ENCODE assay signal across 8 mouse cellular contexts in genomic region chr11:51635525-51636322, GRCm38 (mm10). TPM values are rescaled to one million over a fixed set of nuclear protein-coding genes. Genes with fewer than 3 reads are reported as not detected.
A peak's percentile ranks its signal among the peaks of the same experiment; 100 is the strongest.
DNase-seq lines count a peak whose midpoint lies in the region; ATAC-seq and TF ChIP-seq lines count a peak whose summit lies in the region.

Gene Rmnd5b (minus strand): TSS chr11:51635896.

- intact Hi-C loops in heart, postnatal 36 days (cut with DNase I) = loop anchor here (5.0 kb wide), 1 partner anchor 47 kb away; no protein-coding TSS in a partner anchor

- H3K4me2 ChIP-seq in forebrain, postnatal 0 days (ENCODE audit: low read depth) = peak within 1 kb of the TSS; percentile 54

- H3K27me3 ChIP-seq in cerebellum, adult 2 months (ENCODE audit: control insufficient read depth, insufficient read depth, low read length) = no peaks in the 10 kb centered on the region
- H3K27me3 ChIP-seq in forebrain, postnatal 0 days (ENCODE audit: insufficient read depth, low read length) = no peaks in the 10 kb centered on the region

- peaks cover 2% of the 10 kb centered on the region; the same call in 1 of the 2 replicates for H3K4me1 ChIP-seq in cerebellum, adult 2 months (ENCODE audit: control insufficient read depth, insufficient read depth, low read length)
- peaks cover 8% of the 10 kb centered on the region; the same call in 1 of the 2 replicates for H3K4me1 ChIP-seq in forebrain, postnatal 0 days (ENCODE audit: insufficient read depth)
- peaks cover 13% of the 10 kb centered on the region for H3K4me1 ChIP-seq in lung, adult 2 months (ENCODE audit: control insufficient read depth, insufficient read depth, low read length)

- TF ChIP-seq POLR2A in cerebellum, adult 2 months (IDR thresholded peaks at IDR 0.05; ENCODE audit: borderline replicate concordance, insufficient read depth, low read length) = peak; percentile 66
- peak; percentile 49; the same call in 1 of the 2 replicates for TF ChIP-seq POLR2A in lung, adult 2 months (IDR thresholded peaks at IDR 0.05; ENCODE audit: borderline replicate concordance, extremely low read depth, low read depth, low read length)

- no peak for TF ChIP-seq CTCF in cerebellum, adult 2 months (IDR thresholded peaks at IDR 0.05; ENCODE audit: borderline replicate concordance, insufficient read depth, low read depth, low read length)
- TF ChIP-seq CTCF in forebrain, postnatal 0 days (IDR thresholded peaks at IDR 0.05; ENCODE audit: low read depth) = peak; percentile 41
- peak; percentile 8; the same call in 1 of the 2 replicates for TF ChIP-seq CTCF in layer of hippocampus, adult 2 months (conservative IDR thresholded peaks at IDR 0.05)
- no peak for TF ChIP-seq CTCF in lung, adult 2 months (IDR thresholded peaks at IDR 0.05; ENCODE audit: insufficient read depth, low read length)

- no peaks in the 10 kb centered on the region for H3K9me3 ChIP-seq in forebrain, postnatal 0 days (ENCODE audit: low read length)

- ATAC-seq in forebrain, postnatal 0 days = peak; percentile 97
- peak; percentile 40 for ATAC-seq in neutrophil, adult 5-6 weeks (ENCODE audit: extremely low read depth, insufficient number of reproducible peaks, low FRiP score, poor library complexity, severe bottlenecking)

- peak within 1 kb of the TSS; percentile 69 for H3K27ac ChIP-seq in cerebellum, adult 2 months (ENCODE audit: insufficient read depth, low read length)
- peak within 1 kb of the TSS; percentile 80 for H3K27ac ChIP-seq in forebrain, postnatal 0 days (ENCODE audit: low read depth, low read length)
- H3K27ac ChIP-seq in layer of hippocampus, adult 2 months = peak within 1 kb of the TSS; percentile 92

- H3K9ac ChIP-seq in forebrain, postnatal 0 days = peak within 1 kb of the TSS; percentile 56

- peak within 1 kb of the TSS; percentile 93 for H3K4me3 ChIP-seq in cerebellum, adult 2 months (replicated peaks; ENCODE audit: insufficient read depth, low read depth, low read length)
- peak within 1 kb of the TSS; percentile 53 for H3K4me3 ChIP-seq in forebrain, postnatal 0 days (ENCODE audit: low read depth, low read length)
- H3K4me3 ChIP-seq in layer of hippocampus, adult 2 months = peak within 1 kb of the TSS; percentile 82
- H3K4me3 ChIP-seq in lung, adult 2 months (replicated peaks; ENCODE audit: extremely low read depth, low read depth, low read length) = peak within 1 kb of the TSS; percentile 75

- under 1% methylated on average over 61 of the region's 61 CpGs for WGBS in cerebellum, adult 2 months
- under 1% methylated on average over 61 of the region's 61 CpGs for WGBS in forebrain, postnatal 0 days
- under 1% methylated on average over 61 of the region's 61 CpGs for WGBS in lung, adult 2 months

- no peaks in the 10 kb centered on the region for H3K36me3 ChIP-seq in forebrain, postnatal 0 days (ENCODE audit: insufficient read depth)

- DNase-seq in MEL-GATA-1-ER (ENCODE audit: extremely low read depth, low read depth) = peak; percentile 69
- peak; percentile 92 to 94 for DNase-seq in cerebellum, adult 2 months
- DNase-seq in forebrain, postnatal 0 days = peak; percentile 97
- DNase-seq in heart, postnatal 36 days = peak; percentile 85 to 91
- DNase-seq in layer of hippocampus, adult 2 months (ENCODE audit: low spot score in 2 of 2) = peak; percentile 95 to 96
- DNase-seq in lung, adult 2 months = peak; percentile 91
- DNase-seq in testis, postnatal 14 days (ENCODE audit: low spot score) = peak; percentile 89

RNA-seq across cellular contexts. Expression of gene Rmnd5b, which starts in this region (rescaled TPM):
- 62.3 and 72.9 TPM in 2 replicates for polyA plus RNA-seq in cerebellum, adult 2 months (2012; rRNA removed)
- 70.7 and 88.2 TPM in 2 replicates for total RNA-seq in forebrain, postnatal 0 days (2014; rRNA removed)
- 74.4 and 75.9 TPM in 2 replicates for polyA plus RNA-seq in forebrain, postnatal 0 days (2015; fragmentation: Nextera tagmentation; extraction: Ambion mirVana)
- total RNA-seq in heart, postnatal 36 days (2021) = 10 to 100 TPM; 14.5 to 16.0 TPM
- 10 to 100 TPM; 59.8 to 65.2 TPM for total RNA-seq in layer of hippocampus, adult 2 months (2021)
- polyA plus RNA-seq in lung, adult 2 months (2012; rRNA removed) = 64.9 and 65.8 TPM in 2 replicates
- total RNA-seq in neutrophil, adult 5-6 weeks (2017) = 28.7 and 31.8 TPM in 2 replicates

Comparison
In these comparisons a context has a peak if more than half of its experiments do, and no peak if none do; other contexts are left out.
1. Peak in every context shown above with its lines: DNase-seq, ATAC-seq, H3K4me3 ChIP-seq and H3K27ac ChIP-seq.
2. CTCF ChIP-seq: peak in forebrain, postnatal 0 days (single experiment) and layer of hippocampus, adult 2 months (single experiment); none in cerebellum, adult 2 months (single experiment) and lung, adult 2 months (single experiment).